Mouse (Mus musculus): ENCODE measurements around the gene Gm49405.

GRCm38 (mm10) chr19:4027576-4027975, 27.1 kb downstream of the Gm49405 start:
- TF ChIP-seq CTCF (IDR thresholded peaks at IDR 0.05; ENCODE audit: borderline replicate concordance, insufficient read depth, low read length) (no peak), POLR2A (IDR thresholded peaks at IDR 0.05; ENCODE audit: low read depth, low read length) (no peak)

Data from embryonic fibroblast, embryonic 13.5 days (primary cell).